Mouse (Mus musculus): ENCODE results near the gene 2410137M14Rik.

GRCm38 (mm10) chr17:37003366-37003765 is 22.3 kb upstream of the 2410137M14Rik start:
- TF ChIP-seq CTCF (IDR thresholded peaks at IDR 0.05; ENCODE audit: low read depth) (no peak), EP300 (IDR thresholded peaks at IDR 0.05; ENCODE audit: low read depth) (no peak)

Data from heart, postnatal 0 days (tissue).